Mouse (Mus musculus): ENCODE results near the gene H2-M5. TPM values are rescaled to one million over a fixed set of nuclear protein-coding genes. Genes with fewer than 3 reads are reported as not detected.
A peak's percentile ranks its signal among the peaks of the same experiment; 100 is the strongest.
"Not testable (repeated sequence)": the region's sequence is repeated elsewhere in the genome, so short reads cannot be mapped to it uniquely, and the experiment has no call there.

The H2-M5 gene
- polyA plus RNA-seq (2012; rRNA removed), result 13.4 and 16.0 TPM in 2 replicates

DNA sequence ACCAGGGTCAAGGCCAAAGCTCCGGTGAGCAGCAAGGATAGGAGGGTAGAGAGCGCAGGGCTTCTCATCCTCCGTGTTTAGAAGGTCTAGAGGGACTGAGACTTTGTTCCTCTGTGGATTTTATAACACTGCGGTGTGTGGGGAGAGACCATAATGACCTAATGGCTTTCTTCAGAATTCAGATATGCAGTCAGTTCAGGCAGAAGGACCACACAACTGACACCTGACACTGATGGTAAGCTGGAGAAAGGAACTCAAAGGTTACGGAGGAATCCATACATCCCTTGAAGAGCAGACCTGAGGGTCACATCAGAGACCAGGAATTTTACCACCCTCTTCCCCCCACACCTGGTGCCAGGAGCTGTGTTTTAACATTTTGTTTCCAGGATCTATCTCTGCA is at the start of gene H2-M5:
Gene H2-M5, minus strand, starts transcription at position 101 of the 400 bp plus-strand sequence.
- TF ChIP-seq CTCF (IDR thresholded peaks at IDR 0.05; ENCODE audit: borderline replicate concordance, extremely low read depth, insufficient read depth, insufficient read length) (no peak), POLR2A (IDR thresholded peaks at IDR 0.05; ENCODE audit: borderline replicate concordance, extremely low read depth, insufficient read depth, insufficient read length, poor library complexity, severe bottlenecking) (no peak)
- no peak for DNase-seq (ENCODE audit: low read depth)

DNA sequence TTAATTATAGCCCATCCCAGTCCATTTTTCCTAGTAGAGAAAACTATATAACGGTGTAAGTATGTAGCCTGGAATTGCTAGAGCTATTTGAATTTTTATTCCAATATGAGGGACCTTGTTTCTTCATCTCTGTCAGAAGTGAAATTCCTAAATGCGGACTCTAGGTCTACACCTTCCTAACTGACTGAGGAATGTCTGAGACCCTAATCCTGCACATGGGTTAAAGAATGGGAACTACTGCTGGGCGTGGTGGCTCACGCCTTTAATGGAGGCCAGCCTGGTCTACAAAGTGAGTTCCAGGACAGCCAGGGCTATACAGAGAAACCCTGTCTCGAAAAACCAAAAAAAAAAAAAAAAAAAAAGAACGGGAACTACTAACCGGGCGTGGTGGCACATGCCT is 39.8 kb upstream of the H2-M5 start:
- no peak for DNase-seq (ENCODE audit: low read depth)
- TF ChIP-seq CTCF (IDR thresholded peaks at IDR 0.05; ENCODE audit: borderline replicate concordance, extremely low read depth, insufficient read depth, insufficient read length), result no peak
- no peak for TF ChIP-seq POLR2A (IDR thresholded peaks at IDR 0.05; ENCODE audit: borderline replicate concordance, extremely low read depth, insufficient read depth, insufficient read length, poor library complexity, severe bottlenecking)

DNA sequence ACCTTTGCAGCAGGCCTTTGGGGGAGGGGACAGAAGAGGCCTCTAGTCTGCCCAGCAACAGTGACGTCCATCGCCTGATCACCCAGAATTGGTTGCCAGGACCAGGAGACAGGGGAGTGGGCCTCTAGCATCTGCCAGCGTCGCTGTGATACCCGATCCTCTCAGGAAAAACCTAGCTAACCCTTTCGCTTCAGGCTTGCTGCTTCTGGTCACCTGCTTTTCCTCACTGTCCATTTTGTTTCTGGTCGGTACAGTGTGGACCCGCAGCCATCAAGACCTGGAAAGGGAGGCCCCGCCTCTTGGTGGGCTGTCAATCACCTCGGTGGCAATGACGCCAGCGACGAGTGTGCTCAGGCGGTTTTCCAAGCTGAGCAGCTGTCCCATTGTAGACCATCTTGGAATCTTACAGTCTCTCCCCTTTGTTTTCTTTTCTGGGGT is 39.4 kb upstream of the H2-M5 start:
- DNase-seq (ENCODE audit: low read depth), result peak; percentile 99

DNA sequence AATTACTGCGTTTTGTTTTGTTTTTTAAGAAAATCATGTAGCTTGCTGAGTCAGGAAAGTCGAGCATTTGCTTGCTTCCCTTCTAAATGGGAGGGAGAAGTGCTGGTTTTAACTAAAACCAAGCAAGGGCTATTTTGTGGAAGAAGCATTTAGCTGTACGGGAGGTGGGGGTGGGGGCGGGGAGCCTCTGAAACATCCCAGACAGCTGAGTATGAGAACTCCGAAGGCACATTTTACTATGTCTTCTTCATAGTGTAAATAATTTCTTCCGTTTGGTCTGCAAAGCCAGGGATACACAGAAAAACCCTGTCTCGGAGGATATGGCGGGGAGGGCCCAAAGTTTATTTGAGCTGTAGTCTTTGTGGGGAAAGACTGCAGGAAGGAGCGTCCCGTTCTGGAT is 38.9 kb upstream of the H2-M5 start:
- TF ChIP-seq CTCF (IDR thresholded peaks at IDR 0.05; ENCODE audit: borderline replicate concordance, extremely low read depth, insufficient read depth, insufficient read length) (no peak), POLR2A (IDR thresholded peaks at IDR 0.05; ENCODE audit: borderline replicate concordance, extremely low read depth, insufficient read depth, insufficient read length, poor library complexity, severe bottlenecking) (no peak)
- no peak for DNase-seq (ENCODE audit: low read depth)

More for the DNA sequence above, 39.4 kb upstream of the H2-M5 start:
- TF ChIP-seq POLR2A (IDR thresholded peaks at IDR 0.05; ENCODE audit: borderline replicate concordance, extremely low read depth, insufficient read depth, insufficient read length, poor library complexity, severe bottlenecking), result 0 out of 2 replicates have a peak, but pooled peaks have one; percentile 19
- no peak for TF ChIP-seq CTCF (IDR thresholded peaks at IDR 0.05; ENCODE audit: borderline replicate concordance, extremely low read depth, insufficient read depth, insufficient read length)

DNA sequence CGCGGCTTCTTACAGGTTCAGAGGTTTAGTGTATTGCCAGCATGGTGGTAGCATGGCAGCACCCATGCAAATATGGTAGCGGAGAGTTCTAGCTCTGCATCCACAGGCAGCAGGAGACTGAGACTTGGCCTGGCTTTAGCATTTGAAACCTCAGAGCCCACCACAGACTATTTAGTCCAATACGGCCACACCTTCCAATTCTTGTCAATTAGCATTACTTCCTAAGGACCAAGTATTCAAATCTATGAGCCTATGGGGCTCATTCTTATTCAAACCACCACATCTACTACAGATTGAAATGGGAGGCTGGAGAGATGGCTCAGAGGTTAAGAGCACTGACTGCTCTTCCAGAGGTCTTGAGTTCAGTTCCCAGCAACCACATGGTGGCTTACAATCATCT is 38.1 kb upstream of the H2-M5 start:
- DNase-seq (ENCODE audit: low read depth), result no peak

DNA sequence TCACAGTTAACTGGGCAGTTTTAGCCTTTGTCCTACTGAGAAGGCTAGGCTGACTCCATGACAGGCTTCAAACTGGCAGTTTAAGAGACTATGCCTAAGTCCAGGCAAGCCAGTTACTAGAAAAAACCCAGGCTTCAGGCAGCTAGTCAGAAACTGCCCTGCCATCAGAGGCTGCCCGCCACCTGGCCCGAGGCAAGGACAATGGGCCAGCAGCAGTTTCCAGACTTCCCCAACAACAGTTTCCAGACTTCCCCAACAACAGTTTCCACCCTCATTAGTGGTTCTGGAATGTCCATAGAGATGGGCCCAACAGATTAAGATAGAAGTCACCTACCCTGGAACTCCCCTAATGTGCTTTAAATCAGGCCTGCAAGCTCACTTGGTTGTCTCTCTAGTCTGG is 37.1 kb upstream of the H2-M5 start:
- no peak for DNase-seq (ENCODE audit: low read depth)
- TF ChIP-seq CTCF (IDR thresholded peaks at IDR 0.05; ENCODE audit: borderline replicate concordance, extremely low read depth, insufficient read depth, insufficient read length) (no peak), POLR2A (IDR thresholded peaks at IDR 0.05; ENCODE audit: borderline replicate concordance, extremely low read depth, insufficient read depth, insufficient read length, poor library complexity, severe bottlenecking) (no peak)

More for the DNA sequence above, 38.1 kb upstream of the H2-M5 start:
- no peak for TF ChIP-seq POLR2A (IDR thresholded peaks at IDR 0.05; ENCODE audit: borderline replicate concordance, extremely low read depth, insufficient read depth, insufficient read length, poor library complexity, severe bottlenecking)
- no peak for TF ChIP-seq CTCF (IDR thresholded peaks at IDR 0.05; ENCODE audit: borderline replicate concordance, extremely low read depth, insufficient read depth, insufficient read length)

DNA sequence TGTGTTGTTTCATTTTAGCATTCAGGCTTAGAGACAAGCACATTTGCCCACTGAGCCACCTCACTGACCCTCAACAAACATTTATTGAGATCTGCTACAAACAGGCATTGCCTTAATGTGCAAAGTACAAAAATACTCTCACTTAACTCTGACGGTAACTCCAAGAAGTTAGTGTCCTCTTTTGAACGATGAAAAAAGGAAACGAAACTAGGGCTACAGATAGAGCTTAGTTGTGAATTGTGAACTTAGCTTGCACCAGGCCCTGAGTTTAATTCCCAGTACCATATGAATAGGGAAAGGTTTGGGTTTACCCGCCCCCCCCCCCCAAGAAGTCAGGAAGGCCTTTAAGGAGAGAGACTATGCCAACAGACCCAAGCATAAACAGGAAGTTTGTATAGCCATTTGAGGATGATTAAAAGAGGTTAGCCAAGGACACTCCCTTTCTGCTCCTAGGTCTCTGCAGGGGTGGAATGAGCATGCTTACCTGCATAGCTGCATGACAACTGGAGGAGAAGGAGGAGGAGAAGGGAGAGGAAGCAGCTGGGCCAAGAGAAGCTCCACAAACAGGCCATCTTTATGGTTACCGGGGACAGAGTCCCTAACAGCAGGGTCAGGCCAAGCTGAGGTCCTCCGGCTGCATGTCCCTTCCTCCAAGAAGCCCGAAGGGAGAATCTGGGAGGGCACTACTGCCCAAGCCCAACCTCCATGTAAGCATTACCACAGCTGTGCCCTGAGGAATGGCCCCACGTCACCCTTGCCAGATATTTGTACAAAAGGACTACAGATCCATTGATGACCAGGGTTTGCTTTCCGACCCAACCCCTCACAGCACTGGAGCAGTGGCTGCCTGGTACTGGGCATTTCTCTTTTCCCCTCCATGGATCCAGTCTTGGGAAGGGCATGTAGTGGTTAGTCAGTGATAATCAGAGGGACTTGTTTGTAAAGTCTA is 33.6 kb upstream of the H2-M5 start, which contains the start of gene Mog:
Gene Mog, minus strand, starts transcription at position 771 of the 949 bp plus-strand sequence.
- TF ChIP-seq POLR2A (IDR thresholded peaks at IDR 0.05; ENCODE audit: borderline replicate concordance, extremely low read depth, insufficient read depth, insufficient read length, poor library complexity, severe bottlenecking), result no peak
- TF ChIP-seq CTCF (IDR thresholded peaks at IDR 0.05; ENCODE audit: borderline replicate concordance, extremely low read depth, insufficient read depth, insufficient read length), result no peak
- DNase-seq (ENCODE audit: low read depth), result no peak

DNA sequence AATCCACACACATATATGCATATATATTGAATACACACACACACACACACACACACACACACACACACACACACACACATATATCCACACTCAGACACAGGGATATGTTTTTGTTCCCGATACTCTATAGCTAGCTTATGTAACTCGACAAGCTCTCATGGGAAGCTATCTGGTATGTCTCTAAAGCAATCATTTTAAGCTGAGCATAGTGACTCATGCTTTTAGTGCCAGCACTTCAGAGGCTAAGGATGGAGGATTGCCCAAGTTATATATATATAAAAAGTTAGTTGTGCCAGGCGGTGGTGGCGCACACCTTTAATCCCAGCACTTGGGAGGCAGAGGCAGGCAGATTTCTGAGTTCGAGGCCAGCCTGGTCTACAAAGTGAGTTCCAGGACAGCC is 29.9 kb upstream of the H2-M5 start:
- DNase-seq (ENCODE audit: low read depth), result not testable (repeated sequence)

DNA sequence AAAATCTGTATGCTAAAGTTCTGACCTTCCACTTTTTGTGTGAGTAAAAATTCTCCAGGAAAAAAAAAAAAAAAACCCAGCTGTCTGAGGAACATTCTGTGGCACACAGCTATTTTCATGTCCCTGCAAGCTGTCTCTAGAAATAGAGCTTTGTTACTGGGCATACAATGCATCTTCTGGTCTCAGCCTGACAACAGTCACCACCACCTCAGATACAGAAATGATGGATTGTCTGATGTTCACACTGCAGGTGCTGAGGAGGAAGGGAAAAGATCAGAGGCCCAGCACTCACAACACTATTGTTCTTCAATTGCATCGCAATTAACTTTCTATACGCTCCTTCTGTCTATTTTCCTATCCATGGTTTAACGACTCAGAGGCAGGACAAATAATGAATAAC is 29.0 kb upstream of the H2-M5 start:
- DNase-seq (ENCODE audit: low read depth), result no peak
- TF ChIP-seq POLR2A (IDR thresholded peaks at IDR 0.05; ENCODE audit: borderline replicate concordance, extremely low read depth, insufficient read depth, insufficient read length, poor library complexity, severe bottlenecking) (no peak), CTCF (IDR thresholded peaks at IDR 0.05; ENCODE audit: borderline replicate concordance, extremely low read depth, insufficient read depth, insufficient read length) (no peak)

DNA sequence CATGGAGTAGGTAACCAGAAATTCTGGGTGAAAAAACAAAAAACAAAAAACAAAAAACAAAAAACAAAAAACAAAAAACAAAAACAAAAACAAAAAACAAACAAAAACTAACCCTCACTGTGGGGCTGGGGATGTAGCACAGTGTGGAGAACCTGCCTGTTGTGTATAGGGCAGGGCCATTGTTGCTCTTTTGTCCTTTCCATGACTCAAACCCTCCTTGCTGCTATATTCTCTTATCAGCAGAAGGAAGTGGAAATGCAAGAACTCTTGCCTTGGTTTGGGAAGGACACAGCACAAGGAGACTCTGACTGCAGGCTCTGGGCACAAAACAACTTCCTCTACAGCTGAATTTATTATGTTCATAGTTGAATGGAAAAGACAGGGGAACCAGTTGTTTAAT is 27.0 kb upstream of the H2-M5 start:
- TF ChIP-seq POLR2A (IDR thresholded peaks at IDR 0.05; ENCODE audit: borderline replicate concordance, extremely low read depth, insufficient read depth, insufficient read length, poor library complexity, severe bottlenecking) (no peak), CTCF (IDR thresholded peaks at IDR 0.05; ENCODE audit: borderline replicate concordance, extremely low read depth, insufficient read depth, insufficient read length) (no peak)
- no peak for DNase-seq (ENCODE audit: low read depth)

DNA sequence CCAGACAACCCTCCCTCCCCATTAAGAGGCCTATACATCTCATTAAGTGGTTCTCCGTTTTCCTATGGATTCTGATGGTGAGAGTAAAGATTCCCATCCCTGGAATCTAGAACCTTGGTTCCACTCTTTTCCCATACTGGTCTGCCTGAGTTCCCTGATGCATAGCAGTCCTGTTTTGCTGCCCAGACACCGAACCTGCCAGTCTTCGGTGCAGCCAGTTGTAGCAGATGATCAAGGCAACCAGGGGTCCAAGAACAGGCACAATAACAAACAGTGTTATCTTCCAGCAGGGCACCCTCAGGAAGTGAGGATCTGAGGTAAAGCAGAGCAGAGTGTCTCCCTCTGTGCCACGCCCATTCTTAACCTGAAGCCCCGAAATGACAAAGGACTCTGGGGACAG is 22.8 kb upstream of the H2-M5 start:
- TF ChIP-seq POLR2A (IDR thresholded peaks at IDR 0.05; ENCODE audit: borderline replicate concordance, extremely low read depth, insufficient read depth, insufficient read length, poor library complexity, severe bottlenecking), result no peak
- TF ChIP-seq CTCF (IDR thresholded peaks at IDR 0.05; ENCODE audit: borderline replicate concordance, extremely low read depth, insufficient read depth, insufficient read length), result no peak
- no peak for DNase-seq (ENCODE audit: low read depth)

DNA sequence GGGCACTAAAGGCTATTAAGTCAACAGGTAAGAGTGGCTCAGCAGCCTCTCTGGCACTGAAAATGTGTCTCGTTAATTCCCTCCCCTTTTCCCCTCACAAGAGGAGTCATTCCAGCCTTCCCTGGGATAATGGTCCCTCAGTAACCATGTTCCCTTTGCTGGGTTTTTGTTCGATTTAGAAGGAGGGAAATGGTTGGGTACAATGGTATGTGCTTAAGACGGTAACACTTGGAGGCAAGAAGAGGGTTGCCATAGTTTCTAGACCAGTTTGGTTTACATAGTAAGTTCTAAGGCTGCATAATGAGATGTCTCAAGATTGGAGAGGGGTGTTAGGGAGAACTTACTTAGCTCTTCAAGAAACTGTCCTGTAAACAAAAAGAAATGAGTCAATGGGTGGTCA is 22.4 kb upstream of the H2-M5 start:
- DNase-seq (ENCODE audit: low read depth), result no peak
- no peak for TF ChIP-seq CTCF (IDR thresholded peaks at IDR 0.05; ENCODE audit: borderline replicate concordance, extremely low read depth, insufficient read depth, insufficient read length)

Data from brain, embryonic 14.5 days (tissue).